Mouse (Mus musculus): ENCODE results near the gene Tenm2. TPM values are rescaled to one million over a fixed set of nuclear protein-coding genes. Genes with fewer than 3 reads are reported as not detected.

Gene Tenm2
- polyA plus RNA-seq, 1 experiment: 0.13 TPM

DNA sequence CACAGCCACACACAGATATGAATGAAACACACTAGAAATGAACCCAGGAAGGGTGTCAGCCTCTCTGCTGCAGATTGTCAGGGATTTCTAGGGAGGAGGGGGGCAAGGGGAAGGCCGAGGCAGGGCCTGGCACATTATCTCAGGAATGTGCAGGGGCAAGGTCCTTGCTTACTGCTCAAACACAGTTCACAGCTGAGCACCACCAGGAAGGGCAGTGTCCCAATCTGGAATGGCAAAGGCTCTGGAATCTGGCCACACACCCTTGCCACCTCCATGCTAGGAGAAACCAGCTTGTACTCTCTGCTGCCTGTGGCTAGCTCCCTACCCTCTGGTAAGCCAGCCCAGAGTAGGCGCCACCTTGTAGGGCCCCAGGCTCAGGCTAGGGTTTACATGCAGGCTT, 1272.2 kb downstream of the Tenm2 start:
- 24% methylated on average over 2 of the region's 2 CpGs for WGBS
- Histone ChIP-seq H3K27ac (ENCODE audit: insufficient read depth, low read depth, low read length) (peak overlapping the region; percentile 97), H3K36me3 (ENCODE audit: control insufficient read depth, insufficient read depth, low read length) (no peaks in the 10 kb centered on the region), H3K4me3 (ENCODE audit: low read depth, low read length) (peak overlapping the region; percentile 13; the same call in 1 of the 2 replicates), H3K4me1 (ENCODE audit: control insufficient read depth, insufficient read depth, insufficient read length, low read length) (peaks cover 32% of the 10 kb centered on the region), H3K27me3 (ENCODE audit: control insufficient read depth, insufficient read depth, low read length) (no peaks in the 10 kb centered on the region)
- TF ChIP-seq POLR2A (IDR thresholded peaks at IDR 0.05; ENCODE audit: low read depth, low read length) (no peak), CTCF (IDR thresholded peaks at IDR 0.05; ENCODE audit: extremely low read depth, insufficient read length, insufficient replicate concordance, low read depth, low read length) (no peak)

DNA sequence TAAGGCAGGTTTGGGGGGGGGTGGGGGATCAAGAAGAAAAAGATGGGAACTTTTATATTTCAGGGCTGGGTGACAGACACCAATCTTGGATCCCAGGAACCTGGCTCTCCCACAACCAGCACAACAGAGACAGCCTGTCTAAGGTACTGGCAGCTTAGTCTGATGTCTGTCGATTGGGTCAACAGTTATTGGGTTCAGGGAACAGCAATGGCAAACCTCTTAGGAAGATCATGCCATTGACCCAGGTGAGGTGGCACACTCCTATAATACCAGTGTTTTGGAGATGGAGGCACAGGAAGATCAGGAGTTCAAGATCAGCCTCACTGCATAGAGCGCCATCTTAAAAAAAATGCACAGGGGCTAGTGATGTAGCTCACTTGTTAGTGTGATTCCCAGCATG, 1273.3 kb downstream of the Tenm2 start:
- Histone ChIP-seq H3K27ac (ENCODE audit: insufficient read depth, low read depth, low read length) (no peak overlapping the region), H3K36me3 (ENCODE audit: control insufficient read depth, insufficient read depth, low read length) (no peaks in the 10 kb centered on the region), H3K4me1 (ENCODE audit: control insufficient read depth, insufficient read depth, insufficient read length, low read length) (peaks cover 34% of the 10 kb centered on the region), H3K4me3 (ENCODE audit: low read depth, low read length) (no peak overlapping the region), H3K27me3 (ENCODE audit: control insufficient read depth, insufficient read depth, low read length) (no peaks in the 10 kb centered on the region)
- TF ChIP-seq CTCF (IDR thresholded peaks at IDR 0.05; ENCODE audit: extremely low read depth, insufficient read length, insufficient replicate concordance, low read depth, low read length): no peak
- no peak for TF ChIP-seq POLR2A (IDR thresholded peaks at IDR 0.05; ENCODE audit: low read depth, low read length)
- 91% methylated on average over 2 of the region's 2 CpGs for WGBS

DNA sequence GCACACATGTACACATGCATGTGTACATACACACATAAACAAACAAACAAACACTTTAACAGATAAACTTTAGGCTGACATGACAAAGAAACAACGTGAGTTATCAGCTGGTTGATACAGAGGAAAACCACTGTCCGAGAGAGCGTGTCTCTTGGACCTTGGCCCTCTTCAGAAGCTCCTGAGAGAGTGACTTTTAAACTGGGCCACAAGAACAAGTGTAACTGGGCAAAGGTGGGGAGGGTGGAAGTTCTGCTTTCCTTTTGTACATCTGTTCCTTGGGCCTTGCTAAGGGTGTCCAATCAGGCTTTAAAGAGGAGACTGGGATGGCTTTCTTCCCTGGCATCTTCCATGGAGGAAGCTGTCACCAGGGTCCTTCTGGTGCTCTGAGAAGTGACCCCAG, 1276.5 kb downstream of the Tenm2 start:
- H3K4me3 ChIP-seq (ENCODE audit: low read depth, low read length): no peak overlapping the region
- 29% methylated on average over 3 of the region's 3 CpGs for WGBS
- no peaks in the 10 kb centered on the region for H3K27me3 ChIP-seq (ENCODE audit: control insufficient read depth, insufficient read depth, low read length)
- H3K4me1 ChIP-seq (ENCODE audit: control insufficient read depth, insufficient read depth, insufficient read length, low read length): peaks cover 34% of the 10 kb centered on the region
- no peaks in the 10 kb centered on the region for H3K36me3 ChIP-seq (ENCODE audit: control insufficient read depth, insufficient read depth, low read length)
- peak overlapping the region; percentile 33 for H3K27ac ChIP-seq (ENCODE audit: insufficient read depth, low read depth, low read length)
- TF ChIP-seq POLR2A (IDR thresholded peaks at IDR 0.05; ENCODE audit: low read depth, low read length) (no peak), CTCF (IDR thresholded peaks at IDR 0.05; ENCODE audit: extremely low read depth, insufficient read length, insufficient replicate concordance, low read depth, low read length) (no peak)

All from small intestine, adult 2 months (tissue).